Comparison of ENCODE assay signal across 12 mouse cellular contexts in genomic region chr1:181440982-181441603, GRCm38 (mm10).
DNase-seq lines count a peak whose midpoint lies in the region; ATAC-seq and TF ChIP-seq lines count a peak whose summit lies in the region.
"Had no signal": no experiment of that assay in that cellular context is flagged by ENCODE, and none has a peak within 500 bp of the region (broad histone marks: within the 10 kb centered on the region; RNA-seq: fewer than 3 reads in every experiment).

No protein-coding gene starts in this region.

- no peak overlapping the region for H3K4me3 ChIP-seq in intestine, embryonic 15.5 days (replicated peaks)
- no peak overlapping the region for H3K4me3 ChIP-seq in intestine, postnatal 0 days (ENCODE audit: low read depth, low read length)
- H3K4me3 ChIP-seq in kidney, embryonic 16.5 days (ENCODE audit: low read length): no peak overlapping the region
- H3K4me3 ChIP-seq: hindbrain, embryonic 10.5 days; myocyte had no signal

- H3K9me3 ChIP-seq in intestine, embryonic 15.5 days: no peaks in the 10 kb centered on the region
- no peaks in the 10 kb centered on the region for H3K9me3 ChIP-seq in intestine, postnatal 0 days (ENCODE audit: control insufficient read depth)
- no peaks in the 10 kb centered on the region for H3K9me3 ChIP-seq in kidney, embryonic 16.5 days (ENCODE audit: low read length)
- H3K9me3 ChIP-seq: hindbrain, embryonic 10.5 days had no signal

- no peaks in the 10 kb centered on the region for H3K27me3 ChIP-seq in intestine, embryonic 15.5 days (replicated peaks)
- no peaks in the 10 kb centered on the region for H3K27me3 ChIP-seq in intestine, postnatal 0 days (replicated peaks; ENCODE audit: control insufficient read depth, insufficient read depth, low read length)
- H3K27me3 ChIP-seq in kidney, embryonic 16.5 days (ENCODE audit: insufficient read depth, low read length): no peaks in the 10 kb centered on the region

- no peak overlapping the region for H3K9ac ChIP-seq in intestine, embryonic 15.5 days
- no peak overlapping the region for H3K9ac ChIP-seq in intestine, postnatal 0 days (ENCODE audit: low read depth, low read length)
- H3K9ac ChIP-seq in kidney, embryonic 16.5 days (replicated peaks; ENCODE audit: low read length): no peak overlapping the region

- peak; percentile 46 for DNase-seq in kidney, adult 11 months
- DNase-seq in lung, postnatal 10 days: peak; percentile 37
- DNase-seq in left cerebral cortex, adult 11 months (ENCODE audit: low spot score): no peak
- DNase-seq in ovary, postnatal 10 days (ENCODE audit: low spot score): no peak
- DNase-seq: cerebellum, adult 11-12 months; liver; thymus, adult 18-20 months had no signal

- ATAC-seq in intestine, embryonic 15.5 days: no peak
- ATAC-seq in intestine, postnatal 0 days: no peak
- ATAC-seq in kidney, embryonic 16.5 days (ENCODE audit: low FRiP score, low TSS enrichment): peak; percentile 71

- no peaks in the 10 kb centered on the region for H3K36me3 ChIP-seq in intestine, embryonic 15.5 days
- H3K36me3 ChIP-seq in intestine, postnatal 0 days (ENCODE audit: control insufficient read depth, insufficient read depth): no peaks in the 10 kb centered on the region
- H3K36me3 ChIP-seq in kidney, embryonic 16.5 days (ENCODE audit: insufficient read depth, low read length): no peaks in the 10 kb centered on the region
- H3K36me3 ChIP-seq: hindbrain, embryonic 10.5 days had no signal

- H3K4me1 ChIP-seq in intestine, embryonic 15.5 days (replicated peaks): no peaks in the 10 kb centered on the region
- H3K4me1 ChIP-seq in intestine, postnatal 0 days (replicated peaks; ENCODE audit: control insufficient read depth, insufficient read depth, low read length): no peaks in the 10 kb centered on the region
- H3K4me1 ChIP-seq in kidney, embryonic 16.5 days (ENCODE audit: insufficient read depth, low read length): 0 out of 2 replicates have a peak, but pooled peaks cover 9% of the 10 kb centered on the region

- H3K4me2 ChIP-seq in intestine, embryonic 15.5 days (replicated peaks): no peak overlapping the region
- H3K4me2 ChIP-seq in intestine, postnatal 0 days (replicated peaks; ENCODE audit: low read depth): no peak overlapping the region
- H3K4me2 ChIP-seq in kidney, embryonic 16.5 days (replicated peaks; ENCODE audit: low read depth, low read length): no peak overlapping the region

- TF ChIP-seq CTCF in intestine, postnatal 0 days (IDR thresholded peaks at IDR 0.05; ENCODE audit: low read depth): no peak

- 78% methylated on average over 8 of the region's 8 CpGs for WGBS in intestine, embryonic 15.5 days
- WGBS in intestine, postnatal 0 days: 81% methylated on average over 8 of the region's 8 CpGs
- WGBS in kidney, embryonic 16.5 days: 75% methylated on average over 8 of the region's 8 CpGs

- peak overlapping the region; percentile 45 for H3K27ac ChIP-seq in intestine, embryonic 15.5 days
- H3K27ac ChIP-seq in intestine, postnatal 0 days (ENCODE audit: low read depth, low read length): no peak overlapping the region
- peak overlapping the region; percentile 70; the same call in 1 of the 2 replicates for H3K27ac ChIP-seq in kidney, embryonic 16.5 days (ENCODE audit: low read length)
- H3K27ac ChIP-seq: hindbrain, embryonic 10.5 days had no signal

Comparison
In these comparisons a context has a peak if more than half of its experiments do, and no peak if none do; other contexts are left out.
1. DNase-seq: peak in kidney, adult 11 months (single experiment) and lung, postnatal 10 days (single experiment); none in left cerebral cortex, adult 11 months (single experiment) and ovary, postnatal 10 days (single experiment).